Comparison of ENCODE assay signal across 27 mouse cellular contexts in genomic region chr5:97045260-97045659, GRCm38 (mm10).
"Had no signal": no experiment of that assay in that cellular context is flagged by ENCODE, and none has a peak within 500 bp of the region (broad histone marks: within the 10 kb centered on the region; RNA-seq: fewer than 3 reads in every experiment).

No protein-coding gene starts in this region.

- H3K9me3 ChIP-seq: embryonic facial prominence, embryonic 10.5 days; embryonic facial prominence, embryonic 12.5 days; embryonic facial prominence, embryonic 13.5 days; embryonic facial prominence, embryonic 15.5 days; forebrain, embryonic 10.5 days; forebrain, embryonic 12.5 days; forebrain, embryonic 13.5 days; forebrain, embryonic 15.5 days had no signal

- H3K27me3 ChIP-seq: embryonic facial prominence, embryonic 12.5 days; embryonic facial prominence, embryonic 13.5 days; embryonic facial prominence, embryonic 15.5 days; forebrain, embryonic 12.5 days; forebrain, embryonic 13.5 days; forebrain, embryonic 15.5 days had no signal

- H3K36me3 ChIP-seq: forebrain, embryonic 15.5 days had no signal

- H3K4me2 ChIP-seq: embryonic facial prominence, embryonic 12.5 days; embryonic facial prominence, embryonic 13.5 days; embryonic facial prominence, embryonic 15.5 days; forebrain, embryonic 12.5 days; forebrain, embryonic 13.5 days; forebrain, embryonic 15.5 days had no signal

- ATAC-seq: forebrain, embryonic 13.5 days; forebrain, embryonic 14.5 days; forebrain, embryonic 15.5 days; forebrain, embryonic 16.5 days; forebrain, postnatal 0 days had no signal

- H3K4me1 ChIP-seq: embryonic facial prominence, embryonic 10.5 days; embryonic facial prominence, embryonic 12.5 days; embryonic facial prominence, embryonic 13.5 days; embryonic facial prominence, embryonic 15.5 days; forebrain, embryonic 10.5 days; forebrain, embryonic 12.5 days; forebrain, embryonic 13.5 days; forebrain, embryonic 15.5 days had no signal

- H3K9ac ChIP-seq: embryonic facial prominence, embryonic 12.5 days; embryonic facial prominence, embryonic 13.5 days; embryonic facial prominence, embryonic 15.5 days; forebrain, embryonic 12.5 days; forebrain, embryonic 13.5 days; forebrain, embryonic 15.5 days; forebrain, postnatal 0 days had no signal

- DNase-seq: cerebellum, adult 2 months; cerebellum, adult 8-10 months; cerebellum, adult 9-10 months; cerebellum, adult 9-11 months; cerebellum, postnatal 10 days; cerebellum, postnatal 14 days; cerebellum, postnatal 25 days; cerebellum, postnatal 36 days; embryo, embryonic 11 days; forebrain, postnatal 0 days; gastrocnemius, adult 2 months; gastrocnemius, postnatal 10 days; gastrocnemius, postnatal 14 days; gastrocnemius, postnatal 25 days; gastrocnemius, postnatal 36 days; heart, adult 18-20 months had no signal

- H3K27ac ChIP-seq: embryonic facial prominence, embryonic 10.5 days; embryonic facial prominence, embryonic 12.5 days; embryonic facial prominence, embryonic 13.5 days; embryonic facial prominence, embryonic 15.5 days; forebrain, embryonic 10.5 days; forebrain, embryonic 12.5 days; forebrain, embryonic 13.5 days; forebrain, embryonic 15.5 days; gastrocnemius, adult 2 months had no signal

- H3K4me3 ChIP-seq: embryonic facial prominence, embryonic 10.5 days; embryonic facial prominence, embryonic 12.5 days; embryonic facial prominence, embryonic 13.5 days; embryonic facial prominence, embryonic 15.5 days; erythroblast, embryonic 14.5 days; forebrain, embryonic 10.5 days; forebrain, embryonic 12.5 days; forebrain, embryonic 13.5 days; forebrain, embryonic 15.5 days; gastrocnemius, adult 2 months had no signal
